Mouse (Mus musculus) inflammation-experienced regulatory T-cells, adult 16 weeks (primary cell): ENCODE measurements around the gene Zfp260. TPM values are rescaled to one million over a fixed set of nuclear protein-coding genes. Genes with fewer than 3 reads are reported as not detected.

Source experiments
- polyA plus RNA-seq: library from polyadenylated mRNA; unstranded; fragments of 100-300 nt; shearing (Covaris generic); gene quantifications from one replicate; pipeline ENCODE4 v1.2.1, GENCODE M21; 2017

The Zfp260 gene
- 111 TPM for polyA plus RNA-seq

GRCm38 (mm10) chr7:30094646-30095429 lies at the start of gene Zfp260:
Gene Zfp260 (plus strand): TSS chr7:30094777.

GRCm38 (mm10) chr7:30050882-30051548 lies 43.6 kb upstream of the Zfp260 start, which contains the start of gene Zfp14:
Gene Zfp14 (minus strand): TSS chr7:30051380.

GRCm38 (mm10) chr7:30072146-30073028 lies 22.2 kb upstream of the Zfp260 start, which contains the start of gene Zfp82:
Gene Zfp82 (minus strand): TSS chr7:30072900.

GRCm38 (mm10) chr7:30090092-30090969 lies 4.2 kb upstream of the Zfp260 start, which contains the start of the genes Gm26920 and Zfp566:
Gene Gm26920 (minus strand): TSS chr7:30090410.
Gene Zfp566 (minus strand): TSS chr7:30090527.

GRCm38 (mm10) chr7:30121308-30122187 lies 27.0 kb downstream of the Zfp260 start, which contains the start of gene Zfp382:
Gene Zfp382 (plus strand): TSS chr7:30121942.

Other genes starting within 250 kb of the Zfp260 start
- 7.7 TPM for gene Zfp940, start 241.1 kb upstream of the Zfp260 start, polyA plus RNA-seq
- 11.8 TPM for gene Zfp420, start 234.8 kb upstream of the Zfp260 start, polyA plus RNA-seq
- 7.9 TPM for gene Zfp27, start 188.2 kb upstream of the Zfp260 start, polyA plus RNA-seq
- 0.91 TPM for gene Zfp383, start 186.6 kb upstream of the Zfp260 start, polyA plus RNA-seq
- gene Zfp74, start 140.7 kb upstream of the Zfp260 start, polyA plus RNA-seq = 11.4 TPM
- 6.7 TPM for gene Zfp568, start 110.8 kb upstream of the Zfp260 start, polyA plus RNA-seq
- gene Zfp14, start 43.4 kb upstream of the Zfp260 start, polyA plus RNA-seq = 8.0 TPM
- 16.4 TPM for gene Zfp82, start 21.9 kb upstream of the Zfp260 start, polyA plus RNA-seq
- gene Gm26920, start 4.4 kb upstream of the Zfp260 start, polyA plus RNA-seq = 1.2 TPM
- 11.9 TPM for gene Zfp566, start 4.2 kb upstream of the Zfp260 start, polyA plus RNA-seq
- 22.3 TPM for gene Zfp382, start 27.2 kb downstream of the Zfp260 start, polyA plus RNA-seq
- 35.9 TPM for gene Zfp146, start 75.0 kb downstream of the Zfp260 start, polyA plus RNA-seq
- 1.4 TPM for gene Cox7a1, start 89.4 kb downstream of the Zfp260 start, polyA plus RNA-seq
- 70.0 TPM for gene Capns1, start 104.0 kb downstream of the Zfp260 start, polyA plus RNA-seq
- 55.8 TPM for gene Polr2i, start 137.2 kb downstream of the Zfp260 start, polyA plus RNA-seq
- 123 TPM for gene Tbcb, start 137.5 kb downstream of the Zfp260 start, polyA plus RNA-seq
- gene Ovol3, start 140.9 kb downstream of the Zfp260 start, polyA plus RNA-seq = not detected
- 0.66 TPM for gene Thap8, start 185.3 kb downstream of the Zfp260 start, polyA plus RNA-seq
- 7.5 TPM for gene Wdr62, start 185.6 kb downstream of the Zfp260 start, polyA plus RNA-seq
- gene Clip3, start 197.0 kb downstream of the Zfp260 start, polyA plus RNA-seq = 9.6 TPM
- gene Alkbh6, start 213.9 kb downstream of the Zfp260 start, polyA plus RNA-seq = 178 TPM
- 18.4 TPM for gene Syne4, start 220.0 kb downstream of the Zfp260 start, polyA plus RNA-seq
- not detected for gene E130208F15Rik, start 227.0 kb downstream of the Zfp260 start, polyA plus RNA-seq
- 11.3 TPM for gene Sdhaf1, start 229.1 kb downstream of the Zfp260 start, polyA plus RNA-seq